Mouse (Mus musculus): ENCODE measurements around the gene Hexb.
"Not testable (repeated sequence)": the region's sequence is repeated elsewhere in the genome, so short reads cannot be mapped to it uniquely, and the experiment has no call there.

DNA sequence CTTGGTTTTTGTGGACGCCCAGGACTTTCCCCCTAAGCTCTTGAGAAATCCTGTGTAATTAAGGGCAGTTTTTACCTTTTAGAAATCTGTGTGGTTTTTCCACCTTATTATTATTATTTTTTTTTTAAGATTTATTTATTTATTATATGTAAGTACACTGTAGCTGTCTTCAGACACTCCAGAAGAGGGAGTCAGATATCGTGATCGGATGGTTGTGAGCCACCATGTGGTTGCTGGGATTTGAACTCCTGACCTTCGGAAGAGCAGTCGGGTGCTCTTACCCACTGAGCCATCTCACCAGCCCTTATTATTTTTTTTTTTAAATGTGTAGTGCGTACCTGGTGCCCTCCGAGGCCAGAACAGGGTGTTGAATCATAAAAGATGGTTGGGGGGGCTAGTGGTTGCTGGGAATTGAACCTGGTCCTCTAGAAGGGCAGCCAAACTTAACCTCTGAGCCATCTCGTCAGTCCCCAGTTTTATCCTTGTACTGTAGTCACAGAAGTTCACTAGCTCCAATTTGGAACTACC, 59.7 kb downstream of the Hexb start:
- TF ChIP-seq GATA1, TAL1 (IDR thresholded peaks at IDR 0.05; ENCODE audit: low read length): not testable (repeated sequence)
